Mouse (Mus musculus): ENCODE measurements at regions not wholly inside any gene's neighbourhood (a gene's known extent, or its start where the extent isn't known, plus 50 kb on each side); places are given as distances from the start of the nearest gene placed in this dataset.

- no peak for DNase-seq
These were observed 111.4 kb upstream of the Ofcc1 start for GRCm38 (mm10) chr13:40472683-40473082.

- no peak for DNase-seq
These were observed 107.9 kb upstream of the Ofcc1 start for GRCm38 (mm10) chr13:40469162-40469561.

- no peak for DNase-seq
These were observed 92.1 kb upstream of the Ofcc1 start for GRCm38 (mm10) chr13:40453360-40453759.

- no peak for DNase-seq
These were observed 68.6 kb upstream of the Ofcc1 start for GRCm38 (mm10) chr13:40429831-40430230.

GRCm38 (mm10) chr13:40423051-40423450 is 61.8 kb upstream of the Ofcc1 start:
- no peak for DNase-seq

GRCm38 (mm10) chr13:40417856-40418255 is 56.6 kb upstream of the Ofcc1 start:
- no peak for DNase-seq

GRCm38 (mm10) chr13:40413074-40413473 is 51.8 kb upstream of the Ofcc1 start:
- DNase-seq: no peak

All from heart, postnatal 4 days (tissue).